9 mouse cellular contexts compared by ENCODE assay signal in the genomic region with DNA sequence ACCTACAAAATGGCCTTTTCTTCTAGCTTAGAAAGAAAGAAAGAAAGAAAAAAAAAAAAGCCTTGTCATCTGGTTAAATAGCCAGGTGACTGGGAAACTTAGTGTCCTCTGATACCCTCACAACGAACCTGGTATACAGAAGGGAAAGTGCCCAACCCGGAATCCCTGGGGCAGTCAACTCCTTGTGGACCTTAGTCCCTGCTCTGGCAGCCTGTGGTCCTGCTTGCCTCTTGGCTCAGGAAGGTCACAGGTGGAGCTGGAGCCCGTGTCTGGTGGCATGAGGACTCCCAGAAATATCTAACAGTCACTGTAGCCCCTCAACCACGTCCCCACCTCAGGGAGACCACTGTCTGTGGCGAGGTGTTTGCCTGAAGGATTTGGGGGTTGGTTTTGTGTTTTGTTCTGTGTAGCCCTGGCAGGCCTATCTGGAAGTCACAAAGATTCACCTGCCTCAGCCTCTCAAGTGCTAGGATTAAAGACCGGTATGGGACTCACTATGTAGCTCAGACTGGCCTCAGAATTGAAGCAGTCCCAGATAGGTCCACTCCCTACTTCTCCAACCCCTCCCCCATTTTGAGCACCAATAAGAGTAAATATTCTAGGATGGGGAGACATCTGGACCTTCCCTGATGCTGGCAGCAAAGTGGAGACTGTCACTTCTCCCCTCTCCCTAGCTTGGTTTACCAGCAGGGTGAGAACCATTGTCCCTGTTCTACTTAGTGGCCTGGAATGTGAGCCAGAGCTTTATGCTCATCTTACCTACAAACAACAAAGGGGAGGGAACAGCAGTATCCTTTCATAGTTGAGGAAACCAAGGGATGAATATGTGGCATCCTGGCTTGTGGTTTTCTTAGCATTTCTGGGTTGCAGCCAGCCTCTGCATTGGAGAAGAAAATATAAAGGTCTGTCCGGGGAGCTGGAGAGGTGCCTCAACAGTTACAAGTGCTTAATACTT. TPM values are rescaled to one million over a fixed set of nuclear protein-coding genes. Genes with fewer than 3 reads are reported as not detected.
A peak's percentile ranks its signal among the peaks of the same experiment; 100 is the strongest.
DNase-seq lines count a peak whose midpoint lies in the region; ATAC-seq lines count a peak whose summit lies in the region.
"Had no signal": no experiment of that assay in that cellular context is flagged by ENCODE, and none has a peak within 500 bp of the region (broad histone marks: within the 10 kb centered on the region; RNA-seq: fewer than 3 reads in every experiment).

No protein-coding gene starts in this region.

- no peak overlapping the region for H3K9ac ChIP-seq in embryonic facial prominence, embryonic 13.5 days
- H3K9ac ChIP-seq: liver, embryonic 14.5 days had no signal

- peaks cover 17% of the 10 kb centered on the region; the same call in 1 of the 2 replicates for H3K27me3 ChIP-seq in heart, embryonic 10.5 days (ENCODE audit: insufficient read depth, poor library complexity, severe bottlenecking)
- no peaks in the 10 kb centered on the region for H3K27me3 ChIP-seq in embryonic facial prominence, embryonic 13.5 days

- DNase-seq in heart, embryonic 10.5 days (ENCODE audit: low spot score) = no peak
- DNase-seq in heart, adult 8-10 months (ENCODE audit: low spot score) = no peak
- DNase-seq in 3T3-L1 (ENCODE audit: low read depth, low spot score) = peak; percentile 35
- peak; percentile 49 to 87 for DNase-seq in kidney, postnatal 25 days
- DNase-seq in right cerebral cortex, postnatal 25 days = no peak
- DNase-seq in layer of hippocampus, postnatal 14 days (ENCODE audit: low spot score in 2 of 2) = no peak
- no peak for DNase-seq in layer of hippocampus, postnatal 36 days

- 57% methylated on average over 7 of the region's 7 CpGs for WGBS in heart, embryonic 10.5 days
- 52% methylated on average over 7 of the region's 7 CpGs for WGBS in embryonic facial prominence, embryonic 13.5 days

- H3K27ac ChIP-seq in heart, embryonic 10.5 days = peak overlapping the region; percentile 85; the same call in 1 of the 2 replicates
- peak overlapping the region; percentile 68 for H3K27ac ChIP-seq in embryonic facial prominence, embryonic 13.5 days
- H3K27ac ChIP-seq: liver, embryonic 14.5 days had no signal

- peaks cover 34% of the 10 kb centered on the region for H3K4me1 ChIP-seq in heart, embryonic 10.5 days
- H3K4me1 ChIP-seq in embryonic facial prominence, embryonic 13.5 days = peaks cover 20% of the 10 kb centered on the region

- peak overlapping the region; percentile 53; the same call in 1 of the 2 replicates for H3K4me3 ChIP-seq in heart, embryonic 10.5 days
- H3K4me3 ChIP-seq in embryonic facial prominence, embryonic 13.5 days = peak overlapping the region; percentile 42

- H3K36me3 ChIP-seq in heart, embryonic 10.5 days = no peaks in the 10 kb centered on the region
- H3K36me3 ChIP-seq in embryonic facial prominence, embryonic 13.5 days = no peaks in the 10 kb centered on the region

- peak overlapping the region; percentile 65 for H3K4me2 ChIP-seq in embryonic facial prominence, embryonic 13.5 days

- H3K9me3 ChIP-seq in heart, embryonic 10.5 days = no peaks in the 10 kb centered on the region
- H3K9me3 ChIP-seq in embryonic facial prominence, embryonic 13.5 days = no peaks in the 10 kb centered on the region

- no peak for ATAC-seq in embryonic facial prominence, embryonic 13.5 days (ENCODE audit: insufficient number of reproducible peaks, insufficient read depth, low FRiP score, low TSS enrichment, low read depth)

RNA-seq across cellular contexts. Expression of a gene that starts 21.4 kb away (rescaled TPM):
- polyA plus RNA-seq in heart, embryonic 10.5 days (2016; fragmentation: Nextera tagmentation; extraction: Ambion mirVana) = 13.0 and 15.6 TPM in 2 replicates
- 100 to 1,000 TPM in 1 of 4 experiments, 10 to 100 TPM in 3; 50.6 to 129 (median 74.7) TPM for total RNA-seq in heart, adult 8-10 months (2022)
- polyA plus RNA-seq in embryonic facial prominence, embryonic 13.5 days (2015; fragmentation: Nextera tagmentation; extraction: Ambion mirVana) = 25.6 and 26.7 TPM in 2 replicates
- total RNA-seq in layer of hippocampus, postnatal 14 days (2021) = 10 to 100 TPM; 24.6 to 31.6 TPM
- 10 to 100 TPM; 30.5 to 36.4 TPM for total RNA-seq in layer of hippocampus, postnatal 36 days (2021)

RNA-seq across cellular contexts. Expression of a gene that starts 34.5 kb away (rescaled TPM):
- 154 and 200 TPM in 2 replicates for polyA plus RNA-seq in heart, embryonic 10.5 days (2016; fragmentation: Nextera tagmentation; extraction: Ambion mirVana)
- total RNA-seq in heart, adult 8-10 months (2022) = 10 to 100 TPM; 31.9 to 39.3 (median 33.9) TPM
- polyA plus RNA-seq in embryonic facial prominence, embryonic 13.5 days (2015; fragmentation: Nextera tagmentation; extraction: Ambion mirVana) = 164 and 172 TPM in 2 replicates
- total RNA-seq in layer of hippocampus, postnatal 14 days (2021) = 10 to 100 TPM; 31.0 to 39.0 TPM
- 10 to 100 TPM; 31.2 to 33.5 TPM for total RNA-seq in layer of hippocampus, postnatal 36 days (2021)

RNA-seq across cellular contexts. Expression of a gene that starts 34.9 kb away (rescaled TPM):
- 320 and 472 TPM in 2 replicates for polyA plus RNA-seq in heart, embryonic 10.5 days (2016; fragmentation: Nextera tagmentation; extraction: Ambion mirVana)
- total RNA-seq in heart, adult 8-10 months (2022) = 1,000 to 10,000 TPM; 2,119 to 2,448 (median 2,260) TPM
- polyA plus RNA-seq in embryonic facial prominence, embryonic 13.5 days (2015; fragmentation: Nextera tagmentation; extraction: Ambion mirVana) = 148 and 151 TPM in 2 replicates
- total RNA-seq in layer of hippocampus, postnatal 14 days (2021) = 100 to 1,000 TPM; 481 to 503 TPM
- 100 to 1,000 TPM; 449 to 462 TPM for total RNA-seq in layer of hippocampus, postnatal 36 days (2021)

RNA-seq across cellular contexts. Expression of a gene that starts 35.0 kb away (rescaled TPM):
- polyA plus RNA-seq in heart, embryonic 10.5 days (2016; fragmentation: Nextera tagmentation; extraction: Ambion mirVana) = 17.3 and 20.2 TPM in 2 replicates
- total RNA-seq in heart, adult 8-10 months (2022) = 100 to 1,000 TPM; 125 to 157 (median 155) TPM
- 29.4 and 30.3 TPM in 2 replicates for polyA plus RNA-seq in embryonic facial prominence, embryonic 13.5 days (2015; fragmentation: Nextera tagmentation; extraction: Ambion mirVana)
- 100 to 1,000 TPM; 184 TPM for total RNA-seq in layer of hippocampus, postnatal 14 days (2021)
- 100 to 1,000 TPM; 300 to 307 TPM for total RNA-seq in layer of hippocampus, postnatal 36 days (2021)

Comparison
In these comparisons a context has a peak if more than half of its experiments do, and no peak if none do; other contexts are left out.
1. DNase-seq: peak in 3T3-L1 (single experiment) and kidney, postnatal 25 days (2 of 2); none in heart, embryonic 10.5 days (single experiment), heart, adult 8-10 months (single experiment), right cerebral cortex, postnatal 25 days (single experiment), layer of hippocampus, postnatal 14 days (0 of 2) and layer of hippocampus, postnatal 36 days (0 of 2).
2. RNA of a gene that starts 34.9 kb away (total RNA-seq): 2,119 to 2,448 TPM in heart, adult 8-10 months; 481 to 503 TPM in layer of hippocampus, postnatal 14 days and 449 to 462 TPM in layer of hippocampus, postnatal 36 days; every median in the first group is over 4 times any median in the second.